Mouse (Mus musculus) olfactory bulb, adult 2 months (tissue): ENCODE measurements around the gene Zmiz1.

Experiments used
- CTCF ChIP-seq: fragments of 200-500 bp; IDR thresholded peaks from 2 replicates; pipeline ENCODE4 v1.5.1; 2012; ENCODE audit warnings: low read depth, mild to moderate bottlenecking, low read length, moderate library complexity; ENCODE audit not compliant: insufficient read depth
- POLR2A ChIP-seq: fragments of 200-500 bp; IDR thresholded peaks from 2 replicates; pipeline ENCODE4 v1.6.1; 2012; ENCODE audit warnings: mild to moderate bottlenecking, low read depth, low read length, moderate library complexity; ENCODE audit not compliant: insufficient read depth

DNA sequence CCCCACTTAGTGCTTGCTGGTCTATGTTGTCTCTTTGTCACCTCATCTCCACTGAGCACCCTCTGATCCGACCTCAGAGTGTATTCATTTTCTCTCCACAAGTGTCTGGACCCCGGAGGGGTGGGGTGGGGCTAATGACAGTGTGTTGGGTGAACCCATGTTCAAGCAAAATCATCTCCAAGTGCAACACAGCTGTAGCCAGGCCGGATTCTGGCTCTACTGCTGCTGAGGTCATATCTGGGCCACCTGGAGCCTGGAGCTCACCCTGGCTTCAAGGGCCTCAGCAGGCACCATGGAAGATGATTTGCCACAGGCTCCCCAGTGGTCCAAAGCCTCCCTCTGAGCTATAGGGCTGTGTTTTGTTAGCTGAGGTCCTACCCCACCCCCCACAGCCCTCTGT lies 52.6 kb downstream of the Zmiz1 start:
- no peak for TF ChIP-seq CTCF
- TF ChIP-seq POLR2A: no peak
